Mouse (Mus musculus) E14TG2a.4 (cell line): Measurements from ENCODE around the gene P2ry2.

Source experiments
- H3K27me3 ChIP-seq: 2 replicates; pipeline ENCODE4 v1.6.1; 2014; ENCODE audit warnings: low read length, control low read depth; ENCODE audit not compliant: insufficient read depth
- H3K36me3 ChIP-seq: 2 replicates; pipeline ENCODE4 v1.6.1; 2014; ENCODE audit warnings: low read length, control low read depth; ENCODE audit not compliant: insufficient read depth
- H3K4me1 ChIP-seq: replicated peaks from 2 replicates; pipeline ENCODE4 v1.6.1; 2014; ENCODE audit warnings: low read depth, low read length, control low read depth
- H3K4me3 ChIP-seq: replicated peaks from 2 replicates; pipeline ENCODE4 v1.5.1; 2014; ENCODE audit warnings: mild to moderate bottlenecking, low read length
- H3K9me3 ChIP-seq: 2 replicates; pipeline ENCODE4 v1.6.1; 2014; ENCODE audit warnings: low read length, control low read depth
- CTCF ChIP-seq: conservative IDR thresholded peaks from 2 replicates; pipeline ENCODE4 v1.5.1; 2014; ENCODE audit warnings: low read length
- NANOG ChIP-seq: IDR thresholded peaks from 2 replicates; pipeline ENCODE4 v1.6.1; 2014; ENCODE audit warnings: borderline replicate concordance, low read length, mixed read lengths
- POU5F1 ChIP-seq: IDR thresholded peaks from 2 replicates; pipeline ENCODE4 v1.6.1; 2014; ENCODE audit warnings: low read length, borderline replicate concordance

Gene P2ry2

GRCm38 (mm10) chr7:101028991-101029390, 16.3 kb upstream of the P2ry2 start:
- no peaks in the 10 kb centered on the region for H3K9me3 ChIP-seq
- H3K27me3 ChIP-seq: peaks cover 23% of the 10 kb centered on the region; the same call in 1 of the 2 replicates
- no peak overlapping the region for H3K4me3 ChIP-seq
- TF ChIP-seq POU5F1 (no peak), CTCF (no peak)
- peaks cover 6% of the 10 kb centered on the region for H3K4me1 ChIP-seq
- H3K36me3 ChIP-seq: no peaks in the 10 kb centered on the region

- H3K4me3 ChIP-seq: no peak overlapping the region
- H3K4me1 ChIP-seq: peaks cover 6% of the 10 kb centered on the region
- TF ChIP-seq NANOG (no peak), CTCF (no peak), POU5F1 (no peak)
Observed at GRCm38 (mm10) chr7:101028444-101028757, 15.7 kb upstream of the P2ry2 start.

GRCm38 (mm10) chr7:101027623-101028443, 15.2 kb upstream of the P2ry2 start:
- Histone ChIP-seq H3K27me3 (peaks cover 17% of the 10 kb centered on the region; the same call in 1 of the 2 replicates), H3K4me1 (peaks cover 6% of the 10 kb centered on the region), H3K9me3 (no peaks in the 10 kb centered on the region), H3K36me3 (no peaks in the 10 kb centered on the region), H3K4me3 (no peak overlapping the region)
- TF ChIP-seq NANOG: no peak
- TF ChIP-seq CTCF: no peak
- TF ChIP-seq POU5F1: no peak

More at GRCm38 (mm10) chr7:101028444-101028757, 15.7 kb upstream of the P2ry2 start:
- Histone ChIP-seq H3K27me3 (peaks cover 19% of the 10 kb centered on the region; the same call in 1 of the 2 replicates), H3K36me3 (no peaks in the 10 kb centered on the region), H3K9me3 (no peaks in the 10 kb centered on the region)

GRCm38 (mm10) chr7:101026836-101027235, 14.2 kb upstream of the P2ry2 start:
- Histone ChIP-seq H3K36me3 (no peaks in the 10 kb centered on the region), H3K4me1 (peaks cover 6% of the 10 kb centered on the region), H3K9me3 (no peaks in the 10 kb centered on the region), H3K27me3 (peaks cover 15% of the 10 kb centered on the region; the same call in 1 of the 2 replicates), H3K4me3 (no peak overlapping the region)
- no peak for TF ChIP-seq POU5F1
- TF ChIP-seq NANOG: no peak
- no peak for TF ChIP-seq CTCF

GRCm38 (mm10) chr7:101017492-101017891, 4.8 kb upstream of the P2ry2 start:
- Histone ChIP-seq H3K4me3 (no peak overlapping the region), H3K36me3 (no peaks in the 10 kb centered on the region), H3K27me3 (peaks cover 42% of the 10 kb centered on the region), H3K9me3 (no peaks in the 10 kb centered on the region), H3K4me1 (peaks cover 30% of the 10 kb centered on the region)
- TF ChIP-seq POU5F1 (no peak), NANOG (no peak)

- Histone ChIP-seq H3K27me3 (peaks cover 47% of the 10 kb centered on the region), H3K9me3 (no peaks in the 10 kb centered on the region), H3K4me3 (no peak overlapping the region), H3K36me3 (no peaks in the 10 kb centered on the region), H3K4me1 (peaks cover 34% of the 10 kb centered on the region)
- no peak for TF ChIP-seq POU5F1
- TF ChIP-seq CTCF: no peak
- TF ChIP-seq NANOG: no peak
Observed at GRCm38 (mm10) chr7:101017021-101017461, 4.4 kb upstream of the P2ry2 start.

GRCm38 (mm10) chr7:101014985-101015384, 2.3 kb upstream of the P2ry2 start:
- H3K4me1 ChIP-seq: peaks cover 41% of the 10 kb centered on the region
- H3K36me3 ChIP-seq: no peaks in the 10 kb centered on the region
- no peaks in the 10 kb centered on the region for H3K9me3 ChIP-seq
- no peak overlapping the region for H3K4me3 ChIP-seq
- peaks cover 67% of the 10 kb centered on the region for H3K27me3 ChIP-seq
- TF ChIP-seq NANOG: no peak
- no peak for TF ChIP-seq POU5F1
- no peak for TF ChIP-seq CTCF

- Histone ChIP-seq H3K4me1 (peaks cover 41% of the 10 kb centered on the region), H3K36me3 (no peaks in the 10 kb centered on the region), H3K4me3 (no peak overlapping the region), H3K27me3 (peaks cover 77% of the 10 kb centered on the region), H3K9me3 (no peaks in the 10 kb centered on the region)
- no peak for TF ChIP-seq CTCF
- TF ChIP-seq NANOG: no peak
- TF ChIP-seq POU5F1: no peak
Observed at GRCm38 (mm10) chr7:101014041-101014440, 1.4 kb upstream of the P2ry2 start.

GRCm38 (mm10) chr7:101011681-101012367, 842 bp downstream of the P2ry2 start:
- Histone ChIP-seq H3K4me3 (peak overlapping the region; percentile 81), H3K27me3 (peaks cover 78% of the 10 kb centered on the region), H3K36me3 (no peaks in the 10 kb centered on the region), H3K9me3 (no peaks in the 10 kb centered on the region), H3K4me1 (peaks cover 35% of the 10 kb centered on the region)
- TF ChIP-seq POU5F1: no peak
